Mouse (Mus musculus) T-cell, adult 2 months (primary cell): ENCODE results near the gene Dcaf5.

Experiments
- DNase-seq: peaks from one replicate; pipeline ENCODE4 v3.0.0; 2022; ENCODE audit warnings: low spot score

The Dcaf5 gene

GRCm38 (mm10) chr12:80334162-80334561 lies 102.2 kb downstream of the Dcaf5 start:
- no peak for DNase-seq

GRCm38 (mm10) chr12:80331634-80332033 lies 104.8 kb downstream of the Dcaf5 start:
- DNase-seq: peak; percentile 40

- DNase-seq: no peak
These were observed 105.6 kb downstream of the Dcaf5 start for GRCm38 (mm10) chr12:80330819-80331218.

- no peak for DNase-seq
These were observed 106.8 kb downstream of the Dcaf5 start for GRCm38 (mm10) chr12:80329641-80330040.

GRCm38 (mm10) chr12:80326047-80326446 lies 110.4 kb downstream of the Dcaf5 start:
- no peak for DNase-seq

GRCm38 (mm10) chr12:80324785-80325131 lies 111.6 kb downstream of the Dcaf5 start:
- DNase-seq: no peak

- no peak for DNase-seq
These were observed 112.2 kb downstream of the Dcaf5 start for GRCm38 (mm10) chr12:80324051-80324784.

- DNase-seq: no peak
These were observed 112.9 kb downstream of the Dcaf5 start for GRCm38 (mm10) chr12:80323371-80324050.

- no peak for DNase-seq
These were observed 113.9 kb downstream of the Dcaf5 start for GRCm38 (mm10) chr12:80322494-80322893.

GRCm38 (mm10) chr12:80319062-80319461 lies 117.3 kb downstream of the Dcaf5 start:
- DNase-seq: no peak

- DNase-seq: no peak
These were observed 121.1 kb downstream of the Dcaf5 start for GRCm38 (mm10) chr12:80315321-80315720.

- DNase-seq: no peak
These were observed 124.3 kb downstream of the Dcaf5 start for GRCm38 (mm10) chr12:80311959-80312669.

- no peak for DNase-seq
These were observed 128.8 kb downstream of the Dcaf5 start for GRCm38 (mm10) chr12:80307556-80307955.

GRCm38 (mm10) chr12:80304518-80304917 lies 131.9 kb downstream of the Dcaf5 start:
- DNase-seq: no peak

GRCm38 (mm10) chr12:80300833-80301456 lies 135.5 kb downstream of the Dcaf5 start:
- no peak for DNase-seq

GRCm38 (mm10) chr12:80298714-80299113 lies 137.7 kb downstream of the Dcaf5 start:
- DNase-seq: no peak

GRCm38 (mm10) chr12:80291895-80292435 lies 144.4 kb downstream of the Dcaf5 start:
- no peak for DNase-seq

- no peak for DNase-seq
These were observed 145.4 kb downstream of the Dcaf5 start for GRCm38 (mm10) chr12:80290964-80291363.

- no peak for DNase-seq
These were observed 145.9 kb downstream of the Dcaf5 start for GRCm38 (mm10) chr12:80290483-80290882.

GRCm38 (mm10) chr12:80289722-80290121 lies 146.7 kb downstream of the Dcaf5 start:
- no peak for DNase-seq

- no peak for DNase-seq
These were observed 150.5 kb downstream of the Dcaf5 start for GRCm38 (mm10) chr12:80285890-80286289.
